Mouse (Mus musculus): ENCODE data around the gene Vps29. TPM values are rescaled to one million over a fixed set of nuclear protein-coding genes. Genes with fewer than 3 reads are reported as not detected.

Vps29 gene
- polyA plus RNA-seq, 1 experiment: 36.6 TPM

DNA sequence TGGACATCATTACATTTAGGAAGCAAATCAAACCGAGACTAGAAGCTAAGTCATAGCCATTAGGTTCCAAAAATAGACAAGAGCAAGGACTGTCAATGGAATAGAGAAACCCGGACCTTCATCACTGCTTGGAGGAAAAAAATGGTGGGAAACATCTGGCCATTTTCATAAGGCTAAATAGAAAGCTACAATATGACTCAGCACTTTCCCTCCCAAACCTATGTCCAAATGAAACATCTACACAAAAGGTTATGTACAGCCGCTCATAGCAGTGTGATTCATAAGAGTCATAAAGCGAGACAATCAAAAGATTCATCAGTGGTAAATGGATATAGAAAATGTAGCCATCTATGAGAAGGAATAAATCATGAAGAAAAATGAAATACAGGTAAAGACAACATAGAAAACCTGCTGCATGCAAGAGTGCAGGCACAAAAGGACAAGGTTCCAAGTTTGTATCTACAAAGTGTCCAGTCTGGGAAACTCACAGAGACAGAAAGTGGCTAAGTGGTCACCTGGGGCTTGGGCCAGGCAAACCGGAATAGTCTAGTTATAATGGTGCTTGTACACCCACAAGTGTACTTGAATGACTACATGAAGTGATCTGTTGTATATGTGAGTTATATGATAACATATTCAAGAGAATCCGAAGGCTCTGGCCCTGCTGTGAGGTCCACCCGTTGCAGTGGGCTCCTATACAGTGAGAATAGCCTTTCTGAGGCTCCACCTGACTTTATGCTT, 17.4 kb upstream of the Vps29 start:
- Histone ChIP-seq H3K27ac (ENCODE audit: insufficient read depth, low read depth, low read length) (no peak overlapping the region), H3K4me3 (ENCODE audit: low read depth, low read length) (no peak overlapping the region), H3K36me3 (ENCODE audit: control insufficient read depth, insufficient read depth, low read length) (no peaks in the 10 kb centered on the region), H3K4me1 (ENCODE audit: control insufficient read depth, insufficient read depth, insufficient read length, low read length) (peaks cover 4% of the 10 kb centered on the region; the same call in 1 of the 2 replicates), H3K27me3 (ENCODE audit: control insufficient read depth, insufficient read depth, low read length) (no peaks in the 10 kb centered on the region)
- WGBS: 85% methylated on average over 7 of the region's 7 CpGs
- TF ChIP-seq POLR2A (IDR thresholded peaks at IDR 0.05; ENCODE audit: low read depth, low read length): no peak
- TF ChIP-seq CTCF (IDR thresholded peaks at IDR 0.05; ENCODE audit: extremely low read depth, insufficient read length, insufficient replicate concordance, low read depth, low read length): no peak

DNA sequence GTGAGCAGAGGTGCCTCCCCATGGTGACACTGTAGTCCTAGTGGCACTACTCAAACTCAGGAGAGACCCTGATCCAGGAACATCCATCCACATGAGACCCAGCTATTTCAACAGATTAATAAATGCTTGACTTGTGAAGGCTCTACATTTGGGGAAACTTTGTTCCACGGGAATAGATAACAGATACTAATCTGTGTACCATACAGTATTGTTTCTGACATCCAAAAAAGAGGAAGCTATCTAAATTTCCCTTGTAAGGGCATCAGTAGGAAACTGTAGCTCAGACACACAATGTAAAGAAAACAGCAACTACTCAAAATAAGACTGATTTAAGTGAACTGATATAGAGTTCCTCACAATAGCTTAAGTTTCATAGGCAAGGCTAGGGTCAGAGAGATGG, 11.3 kb upstream of the Vps29 start:
- Histone ChIP-seq H3K4me1 (ENCODE audit: control insufficient read depth, insufficient read depth, insufficient read length, low read length) (peaks cover 3% of the 10 kb centered on the region; the same call in 1 of the 2 replicates), H3K27ac (ENCODE audit: insufficient read depth, low read depth, low read length) (no peak overlapping the region), H3K27me3 (ENCODE audit: control insufficient read depth, insufficient read depth, low read length) (no peaks in the 10 kb centered on the region), H3K4me3 (ENCODE audit: low read depth, low read length) (no peak overlapping the region), H3K36me3 (ENCODE audit: control insufficient read depth, insufficient read depth, low read length) (no peaks in the 10 kb centered on the region)
- TF ChIP-seq POLR2A (IDR thresholded peaks at IDR 0.05; ENCODE audit: low read depth, low read length): no peak
- TF ChIP-seq CTCF (IDR thresholded peaks at IDR 0.05; ENCODE audit: extremely low read depth, insufficient read length, insufficient replicate concordance, low read depth, low read length): no peak
- WGBS: 38% methylated on average over 1 of the region's 1 CpGs

DNA sequence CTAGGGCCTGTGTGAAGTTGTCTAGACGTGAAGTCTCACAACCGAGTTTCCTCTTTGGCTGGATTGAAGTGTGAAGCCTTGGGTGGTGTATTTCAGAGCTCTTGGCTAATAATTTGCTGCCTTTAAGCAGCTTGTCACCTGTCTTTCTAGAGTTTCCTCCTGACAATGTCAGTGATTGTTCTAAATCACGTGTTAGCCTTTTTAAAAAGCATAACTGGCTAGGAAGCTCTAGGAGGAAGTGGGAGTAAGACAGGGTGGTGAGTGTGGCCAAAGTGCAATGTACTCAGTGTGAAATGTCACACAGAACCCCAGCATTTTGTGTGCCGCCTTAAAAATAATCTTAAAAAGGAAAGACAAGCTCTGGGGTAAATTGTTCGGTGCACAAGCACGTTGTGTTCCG, 10.4 kb upstream of the Vps29 start:
- H3K27me3 ChIP-seq (ENCODE audit: control insufficient read depth, insufficient read depth, low read length): no peaks in the 10 kb centered on the region
- H3K4me1 ChIP-seq (ENCODE audit: control insufficient read depth, insufficient read depth, insufficient read length, low read length): peaks cover 3% of the 10 kb centered on the region; the same call in 1 of the 2 replicates
- 16% methylated on average over 7 of the region's 7 CpGs for WGBS
- no peak overlapping the region for H3K4me3 ChIP-seq (ENCODE audit: low read depth, low read length)
- TF ChIP-seq CTCF (IDR thresholded peaks at IDR 0.05; ENCODE audit: extremely low read depth, insufficient read length, insufficient replicate concordance, low read depth, low read length) (no peak), POLR2A (IDR thresholded peaks at IDR 0.05; ENCODE audit: low read depth, low read length) (no peak)
- no peaks in the 10 kb centered on the region for H3K36me3 ChIP-seq (ENCODE audit: control insufficient read depth, insufficient read depth, low read length)
- peak overlapping the region; percentile 70 for H3K27ac ChIP-seq (ENCODE audit: insufficient read depth, low read depth, low read length)

DNA sequence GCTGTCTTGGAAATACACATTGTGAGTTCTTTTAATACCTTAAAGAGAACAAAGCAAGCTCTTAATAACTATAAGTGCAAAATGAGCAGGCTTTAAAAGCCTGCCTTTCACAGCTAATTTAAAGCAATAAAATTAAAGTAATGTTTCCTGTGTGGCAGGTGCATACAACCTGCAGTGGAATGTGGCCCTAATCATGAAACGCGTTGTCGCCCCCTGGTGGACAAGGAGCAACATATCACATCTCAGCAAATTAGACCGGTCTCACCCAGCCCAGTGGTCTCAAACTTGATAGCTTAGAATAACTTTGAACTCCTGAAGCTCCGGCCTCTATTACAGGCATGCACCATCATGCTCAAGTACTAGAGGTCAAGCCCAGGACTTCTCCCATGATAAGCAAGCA, 9.9 kb upstream of the Vps29 start:
- H3K36me3 ChIP-seq (ENCODE audit: control insufficient read depth, insufficient read depth, low read length): no peaks in the 10 kb centered on the region
- H3K27me3 ChIP-seq (ENCODE audit: control insufficient read depth, insufficient read depth, low read length): no peaks in the 10 kb centered on the region
- H3K4me1 ChIP-seq (ENCODE audit: control insufficient read depth, insufficient read depth, insufficient read length, low read length): peaks cover 3% of the 10 kb centered on the region; the same call in 1 of the 2 replicates
- H3K4me3 ChIP-seq (ENCODE audit: low read depth, low read length): no peak overlapping the region
- 3% methylated on average over 5 of the region's 5 CpGs for WGBS
- peak; percentile 94; the same call in 1 of the 2 replicates for TF ChIP-seq CTCF (IDR thresholded peaks at IDR 0.05; ENCODE audit: extremely low read depth, insufficient read length, insufficient replicate concordance, low read depth, low read length)
- no peak for TF ChIP-seq POLR2A (IDR thresholded peaks at IDR 0.05; ENCODE audit: low read depth, low read length)
- peak overlapping the region; percentile 70 for H3K27ac ChIP-seq (ENCODE audit: insufficient read depth, low read depth, low read length)

DNA sequence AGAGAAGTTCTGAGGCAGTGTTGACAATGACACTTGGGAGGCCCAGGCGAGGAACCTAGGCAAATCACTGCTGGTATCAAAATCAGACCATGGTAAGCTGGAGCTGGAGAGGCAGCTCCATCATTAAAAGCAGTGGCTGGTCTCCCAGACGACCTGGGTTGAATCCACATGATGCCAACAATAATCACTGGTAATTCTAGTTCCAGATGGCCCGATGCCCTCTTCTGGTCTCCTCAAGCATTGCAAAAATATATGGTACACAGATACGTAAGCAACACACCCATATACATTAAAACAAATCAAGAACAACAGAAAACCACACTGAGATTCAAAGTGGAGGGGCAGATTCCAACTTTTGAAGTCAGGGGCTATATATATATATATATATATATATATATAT, 8.4 kb upstream of the Vps29 start:
- TF ChIP-seq CTCF (IDR thresholded peaks at IDR 0.05; ENCODE audit: extremely low read depth, insufficient read length, insufficient replicate concordance, low read depth, low read length): no peak
- TF ChIP-seq POLR2A (IDR thresholded peaks at IDR 0.05; ENCODE audit: low read depth, low read length): no peak
- Histone ChIP-seq H3K4me1 (ENCODE audit: control insufficient read depth, insufficient read depth, insufficient read length, low read length) (peaks cover 3% of the 10 kb centered on the region; the same call in 1 of the 2 replicates), H3K27ac (ENCODE audit: insufficient read depth, low read depth, low read length) (no peak overlapping the region), H3K27me3 (ENCODE audit: control insufficient read depth, insufficient read depth, low read length) (no peaks in the 10 kb centered on the region), H3K4me3 (ENCODE audit: low read depth, low read length) (no peak overlapping the region), H3K36me3 (ENCODE audit: control insufficient read depth, insufficient read depth, low read length) (no peaks in the 10 kb centered on the region)
- 81% methylated on average over 4 of the region's 4 CpGs for WGBS

DNA sequence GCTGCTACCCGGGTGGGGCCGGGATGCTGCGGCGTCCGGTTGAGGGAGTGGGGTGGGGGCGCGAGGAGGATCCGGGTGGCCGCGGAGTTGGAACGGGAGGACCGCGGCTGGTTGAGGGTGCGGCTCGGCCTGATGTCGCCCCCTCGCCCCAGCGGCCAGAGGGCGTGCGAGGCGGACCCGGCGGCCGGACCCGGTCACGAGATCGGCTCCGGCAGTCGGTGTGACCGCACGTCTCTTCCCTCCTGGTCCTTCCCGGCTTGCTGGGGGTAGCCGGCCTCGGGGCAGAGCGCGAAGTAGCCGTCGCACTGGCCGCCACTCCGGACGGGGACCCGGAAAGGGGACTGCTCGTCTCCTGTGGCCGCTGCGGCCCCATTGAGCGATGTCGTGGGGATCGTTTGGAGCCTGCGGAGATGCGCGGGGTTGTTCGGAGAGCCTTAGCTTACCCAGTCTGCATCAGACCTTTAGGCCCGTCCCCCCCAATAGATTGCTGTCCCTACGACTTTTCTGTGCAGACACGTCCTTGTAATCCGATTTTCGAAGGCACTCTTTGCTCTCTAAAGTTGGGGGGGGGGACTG, 411 bp downstream of the Vps29 start:
- Histone ChIP-seq H3K4me3 (ENCODE audit: low read depth, low read length) (peak overlapping the region; percentile 81), H3K36me3 (ENCODE audit: control insufficient read depth, insufficient read depth, low read length) (peaks cover 1% of the 10 kb centered on the region; the same call in 1 of the 2 replicates), H3K27me3 (ENCODE audit: control insufficient read depth, insufficient read depth, low read length) (no peaks in the 10 kb centered on the region), H3K27ac (ENCODE audit: insufficient read depth, low read depth, low read length) (peak overlapping the region; percentile 55), H3K4me1 (ENCODE audit: control insufficient read depth, insufficient read depth, insufficient read length, low read length) (peaks cover 3% of the 10 kb centered on the region; the same call in 1 of the 2 replicates)
- no peak for TF ChIP-seq CTCF (IDR thresholded peaks at IDR 0.05; ENCODE audit: extremely low read depth, insufficient read length, insufficient replicate concordance, low read depth, low read length)
- TF ChIP-seq POLR2A (IDR thresholded peaks at IDR 0.05; ENCODE audit: low read depth, low read length): no peak; the same call in 1 of the 2 replicates
- WGBS: under 1% methylated on average over 57 of the region's 57 CpGs

DNA sequence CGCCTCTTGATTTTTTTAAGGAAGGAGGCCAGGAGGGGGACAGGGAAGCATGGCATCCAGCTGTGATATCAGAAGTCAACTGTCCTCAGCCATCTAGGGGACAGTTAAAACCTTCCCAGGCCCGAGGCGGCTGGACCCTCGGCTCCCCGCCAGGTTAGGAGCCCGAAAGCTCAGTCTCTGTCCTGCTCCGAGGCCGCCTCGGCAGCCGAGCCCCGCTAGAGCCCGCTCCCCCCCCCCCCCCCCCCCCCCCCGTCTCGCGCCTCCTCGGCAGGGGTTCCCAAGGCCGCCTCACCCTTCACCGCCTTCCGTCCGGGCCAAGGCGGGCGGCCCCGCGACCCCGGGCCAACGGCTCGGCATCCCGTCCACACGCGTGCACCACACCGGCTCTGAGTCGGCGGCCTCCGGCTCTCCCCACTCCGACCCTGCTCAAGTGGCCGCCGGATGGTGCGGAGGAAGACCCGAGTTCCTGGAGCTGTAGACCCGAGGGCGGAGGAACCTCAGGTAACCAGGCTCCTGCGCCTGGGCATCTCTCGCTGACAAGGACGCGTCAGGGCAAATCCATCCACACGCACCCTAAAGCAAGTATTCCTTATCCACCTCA, 17.5 kb downstream of the Vps29 start, which contains the start of gene Gpn3:
Gene Gpn3, plus strand, starts transcription at position 286 of the 601 bp plus-strand sequence.
- Histone ChIP-seq H3K27ac (ENCODE audit: insufficient read depth, low read depth, low read length) (peak within 1 kb of the TSS; percentile 62), H3K36me3 (ENCODE audit: control insufficient read depth, insufficient read depth, low read length) (peaks cover 4% of the 10 kb centered on the region; the same call in 1 of the 2 replicates), H3K27me3 (ENCODE audit: control insufficient read depth, insufficient read depth, low read length) (no peaks in the 10 kb centered on the region), H3K4me3 (ENCODE audit: low read depth, low read length) (peak within 1 kb of the TSS; percentile 71), H3K4me1 (ENCODE audit: control insufficient read depth, insufficient read depth, insufficient read length, low read length) (peaks cover 2% of the 10 kb centered on the region; the same call in 1 of the 2 replicates)
- 3% methylated on average over 35 of the region's 46 CpGs for WGBS
- TF ChIP-seq CTCF (IDR thresholded peaks at IDR 0.05; ENCODE audit: extremely low read depth, insufficient read length, insufficient replicate concordance, low read depth, low read length): no peak
- no peak for TF ChIP-seq POLR2A (IDR thresholded peaks at IDR 0.05; ENCODE audit: low read depth, low read length)
